Mouse (Mus musculus): Measurements from ENCODE around the gene Lipt2.

DNA sequence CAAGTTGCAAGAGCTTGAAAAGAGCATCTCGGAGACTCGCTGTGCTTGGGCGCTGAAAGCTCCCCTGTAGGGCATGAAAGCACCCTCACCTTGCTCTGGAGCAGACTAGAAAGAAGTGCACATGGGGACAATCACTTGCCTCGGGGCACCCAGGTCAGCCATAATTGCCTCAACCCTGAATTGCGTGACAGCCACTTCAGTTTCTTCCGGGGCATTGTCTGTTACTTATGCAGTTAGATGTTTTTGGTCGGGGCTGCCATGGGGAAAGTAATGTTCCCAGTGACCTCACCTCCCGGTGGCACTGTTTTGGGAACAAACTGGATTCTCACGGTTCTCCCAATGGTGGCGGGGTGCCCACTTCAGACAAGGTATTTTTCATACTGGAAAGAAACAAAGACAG is 9.0 kb upstream of the Lipt2 start:
- TF ChIP-seq CTCF (IDR thresholded peaks at IDR 0.05; ENCODE audit: low read depth, low read length) (no peak), GATA2 (IDR thresholded peaks at IDR 0.05; ENCODE audit: borderline replicate concordance, low read depth, low read length) (no peak), POLR2AphosphoS5 (IDR thresholded peaks at IDR 0.05; ENCODE audit: insufficient replicate concordance, low read depth, low read length) (no peak)

Data from G1E (cell line).